Mouse (Mus musculus) megakaryocyte, embryonic 14.5 days (primary cell): Measurements from ENCODE around the gene Mtmr1.

ENCODE experiments used
- FLI1 ChIP-seq: IDR thresholded peaks from 2 replicates; pipeline ENCODE4 v1.6.1; 2012; ENCODE audit warnings: low read length, inconsistent platforms, mixed read lengths
- GATA1 ChIP-seq: IDR thresholded peaks from 3 replicates; pipeline ENCODE4 v1.6.1; 2012; ENCODE audit warnings: mixed read lengths, low read length, inconsistent platforms, borderline replicate concordance

DNA sequence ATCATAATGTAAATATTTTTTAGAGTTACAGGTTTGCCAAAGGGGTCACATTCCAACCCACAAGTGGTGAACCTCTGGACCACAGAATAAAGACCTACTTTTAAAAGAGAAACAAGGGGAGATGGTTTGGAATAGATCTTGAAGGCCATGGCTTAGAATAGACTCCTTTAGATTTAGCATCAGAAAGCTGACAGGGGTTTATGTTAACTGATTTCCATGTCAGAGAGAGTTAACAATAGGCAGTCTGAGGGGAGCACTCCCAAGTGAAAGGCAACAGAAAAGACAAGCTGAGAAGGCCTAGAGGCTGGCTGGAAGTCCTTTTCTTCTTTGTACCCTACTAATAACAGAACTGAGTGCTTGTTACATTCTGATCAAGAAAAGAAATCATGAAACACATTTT lies 41.7 kb downstream of the Mtmr1 start:
- no peak for TF ChIP-seq GATA1
- no peak for TF ChIP-seq FLI1
